Mouse (Mus musculus) heart, postnatal 10 days (tissue): ENCODE data around the gene Ddost. TPM values are rescaled to one million over a fixed set of nuclear protein-coding genes. Genes with fewer than 3 reads are reported as not detected.

Experiments used
- DNase-seq, 2 experiments: peaks; one replicate each; pipeline ENCODE4 v3.0.0; 2021
- intact Hi-C: fragments of 180-260 bp; cut with DNase I; formaldehyde crosslinking; loops from one replicate; pipeline ENCODE4 v1.15.1; 2025
- total RNA-seq, 2 experiments: library from RNA; stranded (reverse); gene quantifications; 2 replicates each; pipeline ENCODE4 v1.2.3; 2021

Ddost gene
- total RNA-seq, 2 experiments from 2014 or later, result 87.3 to 89.2 TPM

GRCm38 (mm10) chr4:138335036-138335435 lies 30.5 kb downstream of the Ddost start:
- DNase-seq, result no peak
- intact Hi-C loops, result no loop called here

GRCm38 (mm10) chr4:138335648-138336047 lies 31.1 kb downstream of the Ddost start:
- no peak for DNase-seq
- intact Hi-C loops, result no loop called here

GRCm38 (mm10) chr4:138336876-138337275 lies 32.3 kb downstream of the Ddost start:
- DNase-seq, result no peak
- intact Hi-C loops, result no loop called here

- intact Hi-C loops, result no loop called here
- DNase-seq, result no peak
These were observed 32.8 kb downstream of the Ddost start for GRCm38 (mm10) chr4:138337341-138337740.

GRCm38 (mm10) chr4:138339963-138340362 lies 35.4 kb downstream of the Ddost start:
- intact Hi-C loops, result no loop called here
- peak; percentile 40 to 66 for DNase-seq

- intact Hi-C loops, result no loop called here
- no peak for DNase-seq
These were observed 36.9 kb downstream of the Ddost start for GRCm38 (mm10) chr4:138341393-138341792.

- DNase-seq, result no peak
- intact Hi-C loops, result no loop called here
These were observed 37.5 kb downstream of the Ddost start for GRCm38 (mm10) chr4:138342048-138342447.

- DNase-seq, result no peak
- intact Hi-C loops, result no loop called here
These were observed 38.2 kb downstream of the Ddost start for GRCm38 (mm10) chr4:138342778-138343177.

- intact Hi-C loops, result no loop called here
- peak; percentile 37 to 53 for DNase-seq
These were observed 38.9 kb downstream of the Ddost start for GRCm38 (mm10) chr4:138343341-138343837.

- intact Hi-C loops, result no loop called here
- DNase-seq, result peak; percentile 61 to 71
These were observed 40.5 kb downstream of the Ddost start for GRCm38 (mm10) chr4:138344891-138345545.

- intact Hi-C loops, result no loop called here
- no peak for DNase-seq
These were observed 42.8 kb downstream of the Ddost start for GRCm38 (mm10) chr4:138347280-138347679.

GRCm38 (mm10) chr4:138348716-138349115 lies 44.2 kb downstream of the Ddost start:
- intact Hi-C loops, result no loop called here
- DNase-seq, result no peak

- intact Hi-C loops, result no loop called here
- no peak for DNase-seq
These were observed 47.3 kb downstream of the Ddost start for GRCm38 (mm10) chr4:138351821-138352220.

GRCm38 (mm10) chr4:138352692-138353091 lies 48.2 kb downstream of the Ddost start:
- intact Hi-C loops, result no loop called here
- no peak for DNase-seq

- peak in 1 of 2 experiments; percentile 23 for DNase-seq
- intact Hi-C loops, result no loop called here
These were observed 49.1 kb downstream of the Ddost start for GRCm38 (mm10) chr4:138353438-138354171.

- no peak for DNase-seq
- intact Hi-C loops, result no loop called here
These were observed 51.0 kb downstream of the Ddost start for GRCm38 (mm10) chr4:138355496-138355895.

GRCm38 (mm10) chr4:138356141-138356540 lies 51.6 kb downstream of the Ddost start:
- intact Hi-C loops, result no loop called here
- DNase-seq, result no peak

- no peak for DNase-seq
- intact Hi-C loops, result no loop called here
These were observed 52.0 kb downstream of the Ddost start for GRCm38 (mm10) chr4:138356551-138356950.

GRCm38 (mm10) chr4:138358176-138358575 lies 53.6 kb downstream of the Ddost start:
- DNase-seq, result no peak
- intact Hi-C loops, result no loop called here

GRCm38 (mm10) chr4:138361370-138361821 lies 56.9 kb downstream of the Ddost start:
- intact Hi-C loops, result no loop called here
- DNase-seq, result no peak
